Mouse (Mus musculus): Measurements from ENCODE around the gene Ndc1.
A peak's percentile ranks its signal among the peaks of the same experiment; 100 is the strongest.

Ndc1 gene

DNA sequence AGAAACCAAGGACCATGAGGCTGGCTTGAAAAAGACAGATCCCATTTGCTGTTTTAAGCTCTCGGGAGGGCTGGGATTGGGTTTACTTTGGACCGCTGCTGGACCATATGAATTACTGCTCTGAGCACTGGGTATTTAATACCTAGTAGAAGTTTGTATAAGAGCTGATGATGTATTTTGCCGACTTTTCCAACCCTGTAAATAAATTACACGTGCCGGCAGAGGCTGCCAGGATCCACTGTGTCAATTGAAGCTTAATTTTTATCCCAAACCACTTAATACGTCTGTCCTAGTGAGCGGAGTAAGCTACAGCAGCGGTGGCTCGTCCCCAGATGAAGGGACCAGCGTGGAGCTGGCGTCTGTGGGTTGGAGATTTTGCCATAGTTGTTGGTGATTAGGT is 74.7 kb downstream of the Ndc1 start:
- no peak for DNase-seq (ENCODE audit: low spot score)

DNA sequence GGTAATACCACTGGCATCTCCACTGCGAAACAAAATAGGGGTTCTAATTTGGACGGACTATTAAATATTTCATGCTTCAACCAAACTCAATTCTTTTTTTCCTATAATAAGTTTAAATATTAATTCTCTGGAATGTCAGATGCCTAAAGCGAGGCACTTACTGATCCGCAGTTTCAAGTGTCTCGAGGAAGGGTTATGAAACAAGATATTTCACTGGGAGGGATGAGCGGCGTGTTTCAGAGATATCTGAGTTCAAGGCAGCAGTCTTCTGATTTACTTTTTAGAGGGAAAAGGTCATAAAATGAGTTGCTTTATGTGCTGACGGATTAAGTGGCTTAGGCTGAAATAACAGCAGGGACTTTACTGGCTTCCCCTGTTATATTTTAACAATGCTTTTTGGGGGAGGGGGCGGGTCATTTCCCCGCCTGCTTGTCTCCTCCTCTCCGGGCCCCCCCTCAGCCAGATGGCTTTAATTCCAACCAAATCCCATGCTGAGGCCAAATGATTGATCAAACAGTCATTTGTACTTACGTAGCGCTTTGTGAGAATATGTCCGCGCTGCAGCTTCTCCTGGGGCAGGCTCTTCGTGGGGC is 75.4 kb downstream of the Ndc1 start:
- no peak for DNase-seq (ENCODE audit: low spot score)

DNA sequence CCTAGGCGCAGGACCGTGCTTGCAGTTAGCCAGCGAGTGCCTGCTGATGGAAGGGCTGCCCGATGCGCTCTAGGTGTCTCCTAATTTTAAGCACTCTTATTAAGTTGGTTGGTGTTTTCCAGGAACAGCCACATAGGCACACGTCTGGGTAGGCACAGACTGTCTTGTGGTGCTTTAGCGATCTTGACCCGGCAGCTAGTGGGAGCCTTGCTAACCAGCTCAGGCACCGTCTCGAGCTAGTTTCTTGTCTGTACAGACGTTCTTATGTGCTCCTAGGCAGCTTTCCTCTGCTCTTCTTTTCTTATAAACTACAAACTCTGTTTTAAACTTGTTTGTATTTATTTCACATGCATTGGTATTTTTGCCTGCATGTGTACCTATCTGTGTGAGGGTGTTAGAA is 76.0 kb downstream of the Ndc1 start:
- DNase-seq (ENCODE audit: low spot score): no peak

DNA sequence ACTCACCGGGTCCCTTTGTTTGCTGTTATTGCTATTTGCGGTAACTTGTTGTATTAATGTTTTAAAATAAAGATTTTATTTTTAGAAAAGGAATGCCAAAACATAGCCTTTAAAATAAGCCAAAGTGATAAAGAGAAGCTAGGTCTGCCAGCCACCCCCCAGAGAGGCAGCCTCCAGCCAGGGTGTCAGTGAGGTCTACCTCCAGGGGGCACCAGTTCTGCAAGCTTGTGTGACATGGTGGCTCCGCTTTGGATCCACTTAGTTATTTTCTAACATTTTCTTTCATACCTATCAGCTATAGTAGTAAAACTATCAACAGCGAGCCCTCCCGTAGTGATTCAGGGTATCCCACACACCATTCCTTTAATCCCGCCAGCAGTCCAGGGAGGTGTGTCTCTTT is 80.9 kb downstream of the Ndc1 start:
- DNase-seq (ENCODE audit: low spot score): no peak

- no peak for DNase-seq (ENCODE audit: low spot score)
These were observed 81.9 kb downstream of the Ndc1 start for GRCm38 (mm10) chr4:107449519-107449918.

- DNase-seq (ENCODE audit: low spot score): no peak
These were observed 84.9 kb downstream of the Ndc1 start for GRCm38 (mm10) chr4:107452266-107453015.

DNA sequence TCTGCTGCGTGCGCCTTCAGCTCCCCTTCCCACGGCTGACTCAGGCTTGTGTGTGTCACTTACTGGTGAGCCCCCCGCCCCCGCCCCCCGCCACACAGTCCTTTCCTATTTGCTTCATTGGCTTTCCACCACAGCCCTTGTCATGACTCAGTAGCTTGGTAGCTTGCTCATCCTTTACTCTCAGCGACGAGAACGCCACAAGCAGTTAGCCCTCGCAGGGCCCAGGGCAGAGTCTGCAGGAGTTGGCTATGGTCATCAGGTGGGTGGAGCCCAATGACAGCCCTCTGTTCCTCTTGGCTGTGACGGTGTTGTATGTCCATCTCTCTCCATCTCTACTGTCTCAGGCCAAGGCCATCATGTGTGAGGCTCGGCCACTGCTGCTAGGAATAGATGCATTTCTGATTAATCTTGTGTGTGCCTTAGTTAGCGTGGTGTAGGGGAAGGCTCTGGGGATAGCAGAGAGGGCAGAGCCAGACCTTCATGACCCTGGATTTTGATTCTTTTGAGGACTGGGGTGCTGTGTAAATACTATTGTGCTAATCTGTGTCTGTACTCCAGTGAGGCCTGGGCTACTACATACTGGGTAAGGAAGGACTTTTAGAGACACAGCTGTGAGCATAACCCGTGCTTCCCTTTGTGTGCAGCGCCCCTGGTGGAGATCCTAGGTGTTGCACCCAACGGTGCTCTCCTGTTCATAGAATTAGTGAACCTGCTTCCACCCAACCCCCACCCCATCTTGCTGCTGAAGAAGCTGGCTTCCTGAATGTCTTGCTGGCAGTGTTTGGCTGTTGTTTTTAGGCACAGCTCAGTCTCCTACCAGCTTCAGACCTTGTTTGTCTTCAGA is 85.8 kb downstream of the Ndc1 start:
- peak; percentile 82 for DNase-seq (ENCODE audit: low spot score)

DNA sequence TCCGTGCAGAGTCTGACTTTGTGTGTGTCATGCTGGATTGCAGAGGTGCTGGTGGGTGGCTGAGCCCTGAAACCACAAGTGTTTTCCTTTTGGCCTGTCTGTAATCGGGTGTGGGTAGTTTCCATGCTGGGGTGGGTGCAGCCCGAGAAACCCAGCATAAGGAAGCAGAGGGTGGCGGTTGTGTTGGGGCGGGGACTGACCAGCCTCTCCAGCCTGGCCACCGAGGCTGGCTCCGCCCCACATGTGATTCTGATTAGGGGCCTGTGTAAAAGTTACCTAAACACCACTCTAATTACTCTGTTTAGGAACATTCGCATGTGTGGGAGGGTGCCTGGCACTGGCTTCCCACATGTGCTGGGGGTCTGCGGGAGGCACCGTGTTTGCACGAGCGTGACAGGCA is 90.0 kb downstream of the Ndc1 start:
- no peak for DNase-seq (ENCODE audit: low spot score)

GRCm38 (mm10) chr4:107458907-107459306 is 91.3 kb downstream of the Ndc1 start:
- no peak for DNase-seq (ENCODE audit: low spot score)

DNA sequence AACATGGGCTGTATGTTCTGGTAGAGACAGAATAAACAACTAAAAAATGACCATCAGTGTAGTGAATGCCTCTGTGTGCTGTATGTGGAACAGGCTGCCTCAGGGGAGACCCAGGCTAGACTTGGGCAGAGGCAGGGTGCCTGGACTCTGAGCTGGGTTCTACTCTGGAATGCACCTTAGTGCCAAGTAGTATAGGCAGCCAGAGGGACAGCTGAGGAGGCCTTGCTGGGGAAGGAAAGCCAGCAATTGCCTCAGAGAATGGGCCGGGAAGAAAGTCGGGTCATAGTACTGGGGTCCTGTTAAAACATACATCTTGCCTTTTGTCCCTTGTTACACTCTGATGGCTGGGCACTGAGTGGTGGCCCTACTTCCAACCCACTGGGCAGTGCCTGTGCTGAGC is 91.9 kb downstream of the Ndc1 start:
- DNase-seq (ENCODE audit: low spot score): no peak

GRCm38 (mm10) chr4:107460468-107460867 is 92.9 kb downstream of the Ndc1 start:
- no peak for DNase-seq (ENCODE audit: low spot score)

Measured in urinary bladder, postnatal 25 days (tissue).